Mouse (Mus musculus): Measurements from ENCODE around the gene Sugt1.

The Sugt1 gene

GRCm38 (mm10) chr14:79677891-79678687, 90.6 kb downstream of the Sugt1 start:
- DNase-seq (ENCODE audit: low spot score) = no peak

GRCm38 (mm10) chr14:79680652-79681051, 93.2 kb downstream of the Sugt1 start:
- DNase-seq (ENCODE audit: low spot score) = no peak

Data from testis, postnatal 14 days (tissue).